Mouse (Mus musculus): ENCODE data around the gene Ttll8. TPM values are rescaled to one million over a fixed set of nuclear protein-coding genes. Genes with fewer than 3 reads are reported as not detected.

Ttll8 gene
- polyA plus RNA-seq, 1 experiment = 0.03 TPM

GRCm38 (mm10) chr15:88874477-88874876 lies 79.7 kb downstream of the Ttll8 start:
- H3K36me3 ChIP-seq (ENCODE audit: control insufficient read depth, insufficient read depth, low read length) = no peaks in the 10 kb centered on the region
- no peak overlapping the region for H3K4me3 ChIP-seq (ENCODE audit: insufficient read depth, low read depth, low read length)
- H3K4me1 ChIP-seq (ENCODE audit: control insufficient read depth, insufficient read depth, low read length) = peaks cover 28% of the 10 kb centered on the region
- DNase-seq = no peak
- H3K27me3 ChIP-seq (replicated peaks; ENCODE audit: control insufficient read depth, insufficient read depth, low read length) = no peaks in the 10 kb centered on the region
- 80% methylated on average over 6 of the region's 6 CpGs for WGBS
- TF ChIP-seq CTCF (conservative IDR thresholded peaks at IDR 0.05; ENCODE audit: insufficient read depth, insufficient read length, low read depth, low read length) = no peak
- no peak for TF ChIP-seq POLR2A (IDR thresholded peaks at IDR 0.05; ENCODE audit: low read depth, low read length)
- no peak overlapping the region for H3K27ac ChIP-seq (ENCODE audit: insufficient read depth, low read depth, low read length)

GRCm38 (mm10) chr15:88874061-88874460 lies 80.2 kb downstream of the Ttll8 start:
- Histone ChIP-seq H3K4me3 (ENCODE audit: insufficient read depth, low read depth, low read length) (no peak overlapping the region), H3K36me3 (ENCODE audit: control insufficient read depth, insufficient read depth, low read length) (no peaks in the 10 kb centered on the region), H3K27ac (ENCODE audit: insufficient read depth, low read depth, low read length) (no peak overlapping the region), H3K4me1 (ENCODE audit: control insufficient read depth, insufficient read depth, low read length) (peaks cover 30% of the 10 kb centered on the region), H3K27me3 (replicated peaks; ENCODE audit: control insufficient read depth, insufficient read depth, low read length) (no peaks in the 10 kb centered on the region)
- WGBS = 97% methylated on average over 3 of the region's 3 CpGs
- no peak for DNase-seq
- no peak for TF ChIP-seq POLR2A (IDR thresholded peaks at IDR 0.05; ENCODE audit: low read depth, low read length)
- TF ChIP-seq CTCF (conservative IDR thresholded peaks at IDR 0.05; ENCODE audit: insufficient read depth, insufficient read length, low read depth, low read length) = no peak

DNA sequence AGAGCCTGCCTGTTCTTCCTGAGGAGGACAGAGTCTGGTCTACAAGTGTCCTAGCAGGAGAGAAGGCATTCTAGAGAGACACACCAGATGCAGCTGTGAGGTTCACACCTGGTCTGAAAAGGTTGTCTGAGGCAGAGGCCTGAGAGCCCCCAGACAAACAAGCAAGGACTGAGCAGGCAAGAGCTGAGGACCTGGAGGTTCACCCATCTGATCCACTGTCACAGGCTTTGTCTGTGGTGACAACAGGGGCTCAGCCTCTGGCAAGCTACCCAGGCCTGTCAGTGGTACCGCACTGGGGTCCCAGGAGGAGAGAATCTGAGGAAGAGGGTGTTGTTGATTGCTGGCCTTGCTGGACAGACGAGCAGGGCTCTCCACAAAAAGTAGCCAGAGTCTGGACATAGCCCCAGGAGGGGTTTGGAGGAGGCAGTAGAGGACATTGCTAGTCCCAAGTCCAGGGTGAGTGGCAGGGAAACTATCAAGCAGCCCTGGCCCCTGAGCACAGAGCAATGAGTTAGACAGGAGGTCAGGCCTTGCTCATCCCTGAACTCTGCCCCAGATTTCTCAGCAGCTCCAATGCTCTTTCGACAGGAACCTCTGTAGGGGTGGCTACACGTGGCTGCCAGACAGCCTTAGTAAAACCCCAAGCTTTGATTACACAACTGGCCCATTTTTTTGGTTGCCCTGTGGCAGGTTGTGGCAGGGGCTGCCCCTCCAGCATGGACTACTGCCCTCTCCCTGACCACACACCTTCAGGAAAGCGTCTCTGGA lies 83.6 kb downstream of the Ttll8 start:
- Histone ChIP-seq H3K36me3 (ENCODE audit: control insufficient read depth, insufficient read depth, low read length) (no peaks in the 10 kb centered on the region), H3K4me3 (ENCODE audit: insufficient read depth, low read depth, low read length) (no peak overlapping the region), H3K27me3 (replicated peaks; ENCODE audit: control insufficient read depth, insufficient read depth, low read length) (no peaks in the 10 kb centered on the region), H3K27ac (ENCODE audit: insufficient read depth, low read depth, low read length) (peak overlapping the region; percentile 84), H3K4me1 (ENCODE audit: control insufficient read depth, insufficient read depth, low read length) (peaks cover 50% of the 10 kb centered on the region)
- peak; percentile 93 for DNase-seq
- 51% methylated on average over 5 of the region's 5 CpGs for WGBS
- no peak for TF ChIP-seq CTCF (conservative IDR thresholded peaks at IDR 0.05; ENCODE audit: insufficient read depth, insufficient read length, low read depth, low read length)
- TF ChIP-seq POLR2A (IDR thresholded peaks at IDR 0.05; ENCODE audit: low read depth, low read length) = no peak

- DNase-seq = peak; percentile 90
- H3K27ac ChIP-seq (ENCODE audit: insufficient read depth, low read depth, low read length) = peak overlapping the region; percentile 97
- peaks cover 40% of the 10 kb centered on the region for H3K4me1 ChIP-seq (ENCODE audit: control insufficient read depth, insufficient read depth, low read length)
- 64% methylated on average over 6 of the region's 6 CpGs for WGBS
- no peak overlapping the region for H3K4me3 ChIP-seq (ENCODE audit: insufficient read depth, low read depth, low read length)
- TF ChIP-seq POLR2A (IDR thresholded peaks at IDR 0.05; ENCODE audit: low read depth, low read length) = no peak
- TF ChIP-seq CTCF (conservative IDR thresholded peaks at IDR 0.05; ENCODE audit: insufficient read depth, insufficient read length, low read depth, low read length) = no peak
- H3K27me3 ChIP-seq (replicated peaks; ENCODE audit: control insufficient read depth, insufficient read depth, low read length) = no peaks in the 10 kb centered on the region
- H3K36me3 ChIP-seq (ENCODE audit: control insufficient read depth, insufficient read depth, low read length) = peaks cover 17% of the 10 kb centered on the region
These were observed 86.0 kb downstream of the Ttll8 start for GRCm38 (mm10) chr15:88868024-88868742.

DNA sequence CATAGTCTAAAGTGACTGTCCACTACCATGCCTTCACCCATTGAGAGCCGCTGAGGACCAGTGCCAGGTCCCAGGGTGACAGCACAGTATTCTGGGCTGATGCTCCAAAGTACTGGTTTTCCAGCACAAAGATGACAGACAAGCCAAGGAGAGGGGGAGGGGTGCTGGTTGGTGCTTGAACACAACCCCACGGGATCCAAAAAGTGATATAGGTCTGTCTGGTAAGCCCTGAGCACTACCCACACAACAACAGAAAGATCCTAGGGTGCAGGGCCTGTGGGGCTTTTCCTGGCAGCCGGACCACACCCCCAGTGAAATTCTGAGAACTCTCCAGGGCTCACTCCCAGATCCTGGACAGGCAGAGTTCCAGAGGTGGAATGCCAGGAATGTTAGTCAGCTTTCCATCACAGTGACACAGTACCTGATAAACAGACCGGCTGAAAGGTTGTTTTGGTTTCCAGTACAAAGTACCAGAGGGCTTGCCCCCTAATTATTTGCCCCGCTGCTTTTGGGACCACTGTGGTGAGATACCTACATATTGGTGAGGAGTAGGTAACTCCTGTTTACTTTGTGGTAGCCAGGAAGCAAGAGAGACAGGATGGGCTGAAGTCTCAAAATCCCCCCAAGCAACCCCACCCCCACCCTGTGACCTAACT lies 86.7 kb downstream of the Ttll8 start:
- no peak for TF ChIP-seq POLR2A (IDR thresholded peaks at IDR 0.05; ENCODE audit: low read depth, low read length)
- TF ChIP-seq CTCF (conservative IDR thresholded peaks at IDR 0.05; ENCODE audit: insufficient read depth, insufficient read length, low read depth, low read length) = no peak
- Histone ChIP-seq H3K4me3 (ENCODE audit: insufficient read depth, low read depth, low read length) (no peak overlapping the region), H3K36me3 (ENCODE audit: control insufficient read depth, insufficient read depth, low read length) (peaks cover 19% of the 10 kb centered on the region), H3K27ac (ENCODE audit: insufficient read depth, low read depth, low read length) (peak overlapping the region; percentile 97), H3K4me1 (ENCODE audit: control insufficient read depth, insufficient read depth, low read length) (peaks cover 40% of the 10 kb centered on the region), H3K27me3 (replicated peaks; ENCODE audit: control insufficient read depth, insufficient read depth, low read length) (no peaks in the 10 kb centered on the region)
- peak; percentile 98 for DNase-seq
- WGBS = 10% methylated on average over 5 of the region's 5 CpGs

DNA sequence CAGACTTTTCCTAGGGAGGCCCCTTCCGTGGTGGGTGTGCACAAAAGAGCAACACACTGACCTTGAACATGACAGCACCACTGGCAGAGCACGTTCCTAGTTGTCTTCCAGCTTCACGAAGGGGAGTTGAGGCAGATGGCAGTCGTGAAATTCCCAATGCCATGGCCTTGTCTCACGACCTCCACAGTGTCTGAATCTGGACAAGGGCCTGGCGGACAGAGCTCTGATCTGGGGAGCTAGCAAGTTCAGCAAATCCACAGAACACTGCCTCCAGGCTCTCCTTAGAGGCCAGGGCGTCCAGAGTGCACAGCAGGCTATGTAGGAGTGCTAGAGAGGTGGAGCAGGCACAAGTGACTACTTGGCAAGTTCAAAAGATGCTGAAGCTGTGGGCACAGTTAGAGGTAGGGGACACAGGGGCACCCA lies 87.3 kb downstream of the Ttll8 start:
- Histone ChIP-seq H3K4me1 (ENCODE audit: control insufficient read depth, insufficient read depth, low read length) (peaks cover 40% of the 10 kb centered on the region), H3K36me3 (ENCODE audit: control insufficient read depth, insufficient read depth, low read length) (peaks cover 19% of the 10 kb centered on the region), H3K27me3 (replicated peaks; ENCODE audit: control insufficient read depth, insufficient read depth, low read length) (no peaks in the 10 kb centered on the region), H3K4me3 (ENCODE audit: insufficient read depth, low read depth, low read length) (no peak overlapping the region), H3K27ac (ENCODE audit: insufficient read depth, low read depth, low read length) (peak overlapping the region; percentile 97)
- TF ChIP-seq POLR2A (IDR thresholded peaks at IDR 0.05; ENCODE audit: low read depth, low read length) (peak; percentile 31), CTCF (conservative IDR thresholded peaks at IDR 0.05; ENCODE audit: insufficient read depth, insufficient read length, low read depth, low read length) (0 out of 2 replicates have a peak, but pooled peaks have one; percentile 0)
- 14% methylated on average over 7 of the region's 7 CpGs for WGBS
- no peak for DNase-seq

Data from kidney, adult 2 months (tissue).